Mouse (Mus musculus) urinary bladder, postnatal 36 days (tissue): ENCODE measurements at regions not wholly inside any gene's neighbourhood (a gene's known extent, or its start where the extent isn't known, plus 50 kb on each side); places are given as distances from the start of the nearest gene placed in this dataset.

Source experiments
- DNase-seq, 2 experiments: peaks; one replicate each; pipeline ENCODE4 v3.0.0; 2022; ENCODE audit warnings: low spot score in 2 of 2, mixed read lengths in 1 of 2

GRCm38 (mm10) chr1:165086131-165086530 is 74.4 kb downstream of the Tbx19 start:
- no peak for DNase-seq

GRCm38 (mm10) chr1:165084753-165085152 is 75.8 kb downstream of the Tbx19 start:
- DNase-seq: no peak

- DNase-seq: peak; percentile 23 to 62
These were observed 76.4 kb downstream of the Tbx19 start for GRCm38 (mm10) chr1:165084179-165084578.

GRCm38 (mm10) chr1:165080351-165080750 is 80.2 kb downstream of the Tbx19 start:
- no peak for DNase-seq

- DNase-seq: no peak
These were observed 83.3 kb downstream of the Tbx19 start for GRCm38 (mm10) chr1:165077313-165077712.

GRCm38 (mm10) chr1:165075301-165076082 is 85.1 kb downstream of the Tbx19 start:
- peak; percentile 27 to 29 for DNase-seq

GRCm38 (mm10) chr1:165071831-165072491 is 88.6 kb downstream of the Tbx19 start:
- DNase-seq: no peak

GRCm38 (mm10) chr1:165064981-165065380 is 95.6 kb downstream of the Tbx19 start:
- DNase-seq: no peak

- no peak for DNase-seq
These were observed 97.6 kb downstream of the Tbx19 start for GRCm38 (mm10) chr1:165062813-165063492.

GRCm38 (mm10) chr1:165061420-165061819 is 99.2 kb downstream of the Tbx19 start:
- no peak for DNase-seq

GRCm38 (mm10) chr1:165054245-165054644 is 106.3 kb downstream of the Tbx19 start:
- DNase-seq: no peak

- DNase-seq: no peak
These were observed 109.3 kb downstream of the Tbx19 start for GRCm38 (mm10) chr1:165051294-165051693.

- no peak for DNase-seq
These were observed 110.4 kb downstream of the Tbx19 start for GRCm38 (mm10) chr1:165050176-165050575.

GRCm38 (mm10) chr1:165046637-165047036 is 111.3 kb upstream of the Xcl1 start:
- peak; percentile 27 to 38 for DNase-seq

GRCm38 (mm10) chr1:165046056-165046455 is 110.7 kb upstream of the Xcl1 start:
- DNase-seq: peak; percentile 37 to 59

- no peak for DNase-seq
These were observed 108.0 kb upstream of the Xcl1 start for GRCm38 (mm10) chr1:165043361-165043760.

GRCm38 (mm10) chr1:165042105-165042504 is 106.8 kb upstream of the Xcl1 start:
- DNase-seq: no peak

- no peak for DNase-seq
These were observed 101.3 kb upstream of the Xcl1 start for GRCm38 (mm10) chr1:165036631-165037030.

GRCm38 (mm10) chr1:165035618-165036017 is 100.3 kb upstream of the Xcl1 start:
- peak in 1 of 2 experiments; percentile 21 for DNase-seq

- DNase-seq: no peak
These were observed 85.7 kb upstream of the Xcl1 start for GRCm38 (mm10) chr1:165020960-165021563.

- no peak for DNase-seq
These were observed 83.5 kb upstream of the Xcl1 start for GRCm38 (mm10) chr1:165018692-165019309.

- no peak for DNase-seq
These were observed 82.9 kb upstream of the Xcl1 start for GRCm38 (mm10) chr1:165018236-165018635.
